In genomic region chr7:27230781-27231180, GRCm38 (mm10) we compare ENCODE assay signal across 18 mouse cellular contexts. TPM values are rescaled to one million over a fixed set of nuclear protein-coding genes. Genes with fewer than 3 reads are reported as not detected.
DNase-seq lines count a peak whose midpoint lies in the region; ATAC-seq and TF ChIP-seq lines count a peak whose summit lies in the region.
"Had no signal": no experiment of that assay in that cellular context is flagged by ENCODE, and none has a peak within 500 bp of the region (broad histone marks: within the 10 kb centered on the region; RNA-seq: fewer than 3 reads in every experiment).

No protein-coding gene starts in this region.

- no peaks in the 10 kb centered on the region for H3K79me2 ChIP-seq in heart, adult 2 months (replicated peaks; ENCODE audit: control insufficient read depth, insufficient read depth, low read length)

- H3K4me2 ChIP-seq in forebrain, embryonic 11.5 days (ENCODE audit: low read depth, low read length, severe bottlenecking): no peak overlapping the region
- H3K4me2 ChIP-seq: forebrain, embryonic 15.5 days; limb, embryonic 13.5 days; midbrain, embryonic 15.5 days; neural tube, embryonic 15.5 days had no signal

- ATAC-seq in activated CD4-positive, CD25-positive, alpha-beta regulatory T cell, adult 4 months: no peak
- no peak for ATAC-seq in forebrain, embryonic 11.5 days (replicated peaks; ENCODE audit: low FRiP score)
- ATAC-seq: forebrain, embryonic 15.5 days; hindbrain, embryonic 16.5 days; midbrain, embryonic 15.5 days had no signal

- TF ChIP-seq POLR2A in heart, adult 2 months (IDR thresholded peaks at IDR 0.05; ENCODE audit: insufficient read depth, low read depth, low read length): no peak
- TF ChIP-seq POLR2A in testis, adult 2 months (IDR thresholded peaks at IDR 0.05; ENCODE audit: control insufficient read depth, low read depth, low read length): no peak

- intact Hi-C loops in heart, adult 2 months (cut with DNase I): no loop called here
- intact Hi-C loops in heart, postnatal 14 days (cut with DNase I): no loop called here

- TF ChIP-seq CTCF in heart, adult 2 months (IDR thresholded peaks at IDR 0.05): peak; percentile 36
- peak; percentile 43; the same call in 1 of the 2 replicates for TF ChIP-seq CTCF in testis, adult 2 months (IDR thresholded peaks at IDR 0.05; ENCODE audit: control insufficient read depth, insufficient read depth, insufficient replicate concordance, low read depth, low read length)

- no peak overlapping the region for H3K27ac ChIP-seq in heart, adult 2 months
- no peak overlapping the region for H3K27ac ChIP-seq in testis, adult 2 months (ENCODE audit: control insufficient read depth, insufficient read depth, low read depth, low read length)
- H3K27ac ChIP-seq in forebrain, embryonic 11.5 days (ENCODE audit: low read depth, low read length): no peak overlapping the region
- H3K27ac ChIP-seq: forebrain, embryonic 15.5 days; limb, embryonic 13.5 days; macrophage; midbrain, embryonic 15.5 days; neural tube, embryonic 15.5 days had no signal

- no peaks in the 10 kb centered on the region for H3K9me3 ChIP-seq in forebrain, embryonic 11.5 days (ENCODE audit: control insufficient read depth, low read length)
- H3K9me3 ChIP-seq: forebrain, embryonic 15.5 days; limb, embryonic 13.5 days; midbrain, embryonic 15.5 days; neural tube, embryonic 15.5 days had no signal

- no peak for DNase-seq in heart, adult 2 months
- no peak for DNase-seq in heart, postnatal 14 days
- no peak for DNase-seq in testis, postnatal 14 days (ENCODE audit: low spot score)
- peak; percentile 31 for DNase-seq in brain, adult 2 months (ENCODE audit: low read depth, low spot score)
- DNase-seq in forebrain, embryonic 11.5 days (ENCODE audit: low spot score): no peak
- DNase-seq in kidney, postnatal 4 days: no peak
- DNase-seq: gastrocnemius, postnatal 36 days; kidney, postnatal 14 days; thymus, adult 18-20 months had no signal

- peaks cover 13% of the 10 kb centered on the region for H3K4me1 ChIP-seq in heart, adult 2 months (ENCODE audit: control insufficient read depth, insufficient read depth, low read length)
- H3K4me1 ChIP-seq in testis, adult 2 months (ENCODE audit: control insufficient read depth, insufficient read depth, low read length): peaks cover 25% of the 10 kb centered on the region
- H3K4me1 ChIP-seq in forebrain, embryonic 11.5 days (replicated peaks; ENCODE audit: control insufficient read depth, insufficient read depth, low read length): peaks cover 8% of the 10 kb centered on the region

- H3K36me3 ChIP-seq in heart, adult 2 months (ENCODE audit: control insufficient read depth, insufficient read depth, low read length): no peaks in the 10 kb centered on the region
- no peaks in the 10 kb centered on the region for H3K36me3 ChIP-seq in testis, adult 2 months (ENCODE audit: control insufficient read depth, insufficient read depth, low read length)
- no peaks in the 10 kb centered on the region for H3K36me3 ChIP-seq in forebrain, embryonic 11.5 days (ENCODE audit: control insufficient read depth, insufficient read depth, low read length)
- H3K36me3 ChIP-seq: forebrain, embryonic 15.5 days; limb, embryonic 13.5 days; midbrain, embryonic 15.5 days; neural tube, embryonic 15.5 days had no signal

- H3K9ac ChIP-seq in heart, adult 2 months (ENCODE audit: low read depth, low read length): no peak overlapping the region
- no peak overlapping the region for H3K9ac ChIP-seq in forebrain, embryonic 11.5 days (ENCODE audit: low read length)
- H3K9ac ChIP-seq: forebrain, embryonic 15.5 days; limb, embryonic 13.5 days; midbrain, embryonic 15.5 days; neural tube, embryonic 15.5 days had no signal

- WGBS in heart, adult 2 months: 70% methylated on average over 4 of the region's 4 CpGs
- WGBS in forebrain, embryonic 11.5 days: 75% methylated on average over 4 of the region's 4 CpGs

- H3K27me3 ChIP-seq in heart, adult 2 months (ENCODE audit: control insufficient read depth, insufficient read depth, low read length): no peaks in the 10 kb centered on the region
- H3K27me3 ChIP-seq in testis, adult 2 months (ENCODE audit: control insufficient read depth, insufficient read depth, low read length): no peaks in the 10 kb centered on the region
- H3K27me3 ChIP-seq in forebrain, embryonic 11.5 days (ENCODE audit: control insufficient read depth, insufficient read depth, low read length): no peaks in the 10 kb centered on the region
- H3K27me3 ChIP-seq: forebrain, embryonic 15.5 days; limb, embryonic 13.5 days; midbrain, embryonic 15.5 days; neural tube, embryonic 15.5 days had no signal

- TF ChIP-seq EP300 in heart, adult 2 months (IDR thresholded peaks at IDR 0.05; ENCODE audit: insufficient read depth, low read depth, low read length): no peak

- H3K4me3 ChIP-seq in heart, adult 2 months: no peak overlapping the region
- H3K4me3 ChIP-seq in testis, adult 2 months (ENCODE audit: control insufficient read depth, low read depth, low read length): no peak overlapping the region
- no peak overlapping the region for H3K4me3 ChIP-seq in forebrain, embryonic 11.5 days (ENCODE audit: low read depth, low read length)
- H3K4me3 ChIP-seq: forebrain, embryonic 15.5 days; left cerebral cortex, adult 2 months; limb, embryonic 13.5 days; midbrain, embryonic 15.5 days; neural tube, embryonic 15.5 days had no signal

RNA-seq across cellular contexts. Expression of gene Coq8b, which starts 2.0 kb away (rescaled TPM):
- 1 to 10 TPM; 7.5 to 8.3 TPM for total RNA-seq in heart, adult 2 months (2021)
- 11.6 and 19.4 TPM in 2 replicates for polyA plus RNA-seq in heart, adult 2 months (2012; rRNA removed)
- total RNA-seq in heart, postnatal 14 days (2021): 1 to 10 TPM; 7.0 to 8.8 TPM
- polyA plus RNA-seq in testis, adult 2 months (2012; rRNA removed): 32.7 and 33.7 TPM in 2 replicates
- 10 to 100 TPM in 1 of 2 experiments, 1 to 10 TPM in 1; 6.3 to 12.5 TPM for polyA plus RNA-seq in activated CD4-positive, CD25-positive, alpha-beta regulatory T cell, adult 4 months (2017; shearing (Covaris generic))
- polyA plus RNA-seq in forebrain, embryonic 11.5 days (2014; fragmentation: Nextera tagmentation; extraction: Ambion mirVana): 15.1 and 18.1 TPM in 2 replicates

RNA-seq across cellular contexts. Expression of gene Itpkc, which starts 2.3 kb away (rescaled TPM):
- 1 to 10 TPM; 4.2 to 4.8 TPM for total RNA-seq in heart, adult 2 months (2021)
- 4.2 and 4.4 TPM in 2 replicates for polyA plus RNA-seq in heart, adult 2 months (2012; rRNA removed)
- 1 to 10 TPM; 4.5 to 5.5 TPM for total RNA-seq in heart, postnatal 14 days (2021)
- 4.1 and 5.2 TPM in 2 replicates for polyA plus RNA-seq in testis, adult 2 months (2012; rRNA removed)
- polyA plus RNA-seq in activated CD4-positive, CD25-positive, alpha-beta regulatory T cell, adult 4 months (2017; shearing (Covaris generic)): 1 to 10 TPM; 1.3 to 1.5 TPM
- polyA plus RNA-seq in forebrain, embryonic 11.5 days (2014; fragmentation: Nextera tagmentation; extraction: Ambion mirVana): 6.6 and 8.1 TPM in 2 replicates

RNA-seq across cellular contexts. Expression of gene Numbl, which starts 27.5 kb away (rescaled TPM):
- 1 to 10 TPM; 3.7 to 6.1 TPM for total RNA-seq in heart, adult 2 months (2021)
- 7.8 and 9.7 TPM in 2 replicates for polyA plus RNA-seq in heart, adult 2 months (2012; rRNA removed)
- total RNA-seq in heart, postnatal 14 days (2021): 1 to 10 TPM; 7.9 to 8.5 TPM
- polyA plus RNA-seq in testis, adult 2 months (2012; rRNA removed): 5.9 and 7.8 TPM in 2 replicates
- not detected for polyA plus RNA-seq in activated CD4-positive, CD25-positive, alpha-beta regulatory T cell, adult 4 months (2017; shearing (Covaris generic))
- 19.1 and 20.1 TPM in 2 replicates for polyA plus RNA-seq in forebrain, embryonic 11.5 days (2014; fragmentation: Nextera tagmentation; extraction: Ambion mirVana)

RNA-seq across cellular contexts. Expression of gene Snrpa, which starts 34.7 kb away (rescaled TPM):
- total RNA-seq in heart, adult 2 months (2021): 10 to 100 TPM; 40.6 to 41.3 TPM
- 85.0 and 87.1 TPM in 2 replicates for polyA plus RNA-seq in heart, adult 2 months (2012; rRNA removed)
- 10 to 100 TPM; 38.9 to 47.7 TPM for total RNA-seq in heart, postnatal 14 days (2021)
- 128 and 134 TPM in 2 replicates for polyA plus RNA-seq in testis, adult 2 months (2012; rRNA removed)
- polyA plus RNA-seq in activated CD4-positive, CD25-positive, alpha-beta regulatory T cell, adult 4 months (2017; shearing (Covaris generic)): 100 to 1,000 TPM in 1 of 2 experiments, 10 to 100 TPM in 1; 74.6 to 109 TPM
- 369 and 390 TPM in 2 replicates for polyA plus RNA-seq in forebrain, embryonic 11.5 days (2014; fragmentation: Nextera tagmentation; extraction: Ambion mirVana)

RNA-seq across cellular contexts. Expression of gene BC024978, which starts 35.2 kb away (rescaled TPM):
- 10 to 100 TPM; 14.2 TPM for total RNA-seq in heart, adult 2 months (2021)
- polyA plus RNA-seq in heart, adult 2 months (2012; rRNA removed): 11.3 and 13.9 TPM in 2 replicates
- total RNA-seq in heart, postnatal 14 days (2021): 10 to 100 TPM; 12.3 to 12.5 TPM
- polyA plus RNA-seq in testis, adult 2 months (2012; rRNA removed): 44.3 TPM in 2 replicates
- polyA plus RNA-seq in activated CD4-positive, CD25-positive, alpha-beta regulatory T cell, adult 4 months (2017; shearing (Covaris generic)): 1 to 10 TPM; 4.2 to 4.5 TPM
- polyA plus RNA-seq in forebrain, embryonic 11.5 days (2014; fragmentation: Nextera tagmentation; extraction: Ambion mirVana): 4.5 and 5.3 TPM in 2 replicates
